Mouse (Mus musculus): ENCODE data around the gene C2cd4b. TPM values are rescaled to one million over a fixed set of nuclear protein-coding genes. Genes with fewer than 3 reads are reported as not detected.
A peak's percentile ranks its signal among the peaks of the same experiment; 100 is the strongest.

C2cd4b gene
- polyA plus RNA-seq, 1 experiment from 2014 or later = 0.18 TPM

GRCm38 (mm10) chr9:67786311-67786710 lies 27.1 kb downstream of the C2cd4b start:
- Histone ChIP-seq H3K4me2 (ENCODE audit: low read depth, low read length) (no peak overlapping the region), H3K4me3 (ENCODE audit: low read length) (no peak overlapping the region), H3K9ac (ENCODE audit: low read length) (no peak overlapping the region), H3K36me3 (ENCODE audit: control insufficient read depth, insufficient read depth) (no peaks in the 10 kb centered on the region), H3K4me1 (ENCODE audit: control insufficient read depth, insufficient read depth, low read length) (no peaks in the 10 kb centered on the region), H3K27me3 (ENCODE audit: control insufficient read depth, insufficient read depth, low read length) (no peaks in the 10 kb centered on the region), H3K27ac (ENCODE audit: low read length) (no peak overlapping the region), H3K9me3 (replicated peaks; ENCODE audit: control insufficient read depth, low read length) (peaks cover 4% of the 10 kb centered on the region)
- no peak for ATAC-seq (replicated peaks; ENCODE audit: extremely low read depth, insufficient read depth, low FRiP score)
- 82% methylated on average over 7 of the region's 7 CpGs for WGBS

GRCm38 (mm10) chr9:67787671-67788070 lies 28.4 kb downstream of the C2cd4b start:
- ATAC-seq (replicated peaks; ENCODE audit: extremely low read depth, insufficient read depth, low FRiP score) = no peak
- Histone ChIP-seq H3K4me1 (ENCODE audit: control insufficient read depth, insufficient read depth, low read length) (no peaks in the 10 kb centered on the region), H3K4me2 (ENCODE audit: low read depth, low read length) (no peak overlapping the region), H3K9ac (ENCODE audit: low read length) (no peak overlapping the region), H3K27ac (ENCODE audit: low read length) (no peak overlapping the region), H3K4me3 (ENCODE audit: low read length) (no peak overlapping the region), H3K9me3 (replicated peaks; ENCODE audit: control insufficient read depth, low read length) (peaks cover 4% of the 10 kb centered on the region), H3K27me3 (ENCODE audit: control insufficient read depth, insufficient read depth, low read length) (no peaks in the 10 kb centered on the region), H3K36me3 (ENCODE audit: control insufficient read depth, insufficient read depth) (no peaks in the 10 kb centered on the region)
- 63% methylated on average over 6 of the region's 6 CpGs for WGBS

DNA sequence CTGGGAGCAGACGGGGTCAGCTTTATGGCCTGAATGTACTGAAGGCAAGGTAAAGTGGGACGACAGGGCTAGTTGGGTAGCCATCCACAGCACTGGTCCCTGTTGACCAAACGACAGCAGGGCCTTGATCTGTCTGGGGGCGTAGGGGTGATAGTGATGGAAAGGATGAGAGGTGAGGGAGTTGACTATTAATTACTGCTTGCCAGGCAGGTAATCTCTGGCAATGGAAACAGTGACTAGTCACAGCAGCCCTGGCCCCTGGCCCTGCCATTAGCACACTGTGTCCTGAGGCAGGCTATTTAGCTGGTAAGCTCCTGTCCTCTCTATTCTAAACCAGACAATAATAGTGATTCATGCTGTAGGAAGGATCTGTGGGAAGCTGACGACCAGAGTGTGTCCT lies 33.2 kb downstream of the C2cd4b start:
- H3K27me3 ChIP-seq (ENCODE audit: control insufficient read depth, insufficient read depth, low read length) = no peaks in the 10 kb centered on the region
- H3K27ac ChIP-seq (ENCODE audit: low read length) = no peak overlapping the region
- WGBS = 75% methylated on average over 5 of the region's 5 CpGs
- ATAC-seq (replicated peaks; ENCODE audit: extremely low read depth, insufficient read depth, low FRiP score) = no peak
- H3K9ac ChIP-seq (ENCODE audit: low read length) = no peak overlapping the region
- H3K9me3 ChIP-seq (replicated peaks; ENCODE audit: control insufficient read depth, low read length) = no peaks in the 10 kb centered on the region
- H3K4me1 ChIP-seq (ENCODE audit: control insufficient read depth, insufficient read depth, low read length) = peaks cover 6% of the 10 kb centered on the region; the same call in 1 of the 2 replicates
- H3K36me3 ChIP-seq (ENCODE audit: control insufficient read depth, insufficient read depth) = no peaks in the 10 kb centered on the region
- H3K4me3 ChIP-seq (ENCODE audit: low read length) = no peak overlapping the region
- no peak overlapping the region for H3K4me2 ChIP-seq (ENCODE audit: low read depth, low read length)

DNA sequence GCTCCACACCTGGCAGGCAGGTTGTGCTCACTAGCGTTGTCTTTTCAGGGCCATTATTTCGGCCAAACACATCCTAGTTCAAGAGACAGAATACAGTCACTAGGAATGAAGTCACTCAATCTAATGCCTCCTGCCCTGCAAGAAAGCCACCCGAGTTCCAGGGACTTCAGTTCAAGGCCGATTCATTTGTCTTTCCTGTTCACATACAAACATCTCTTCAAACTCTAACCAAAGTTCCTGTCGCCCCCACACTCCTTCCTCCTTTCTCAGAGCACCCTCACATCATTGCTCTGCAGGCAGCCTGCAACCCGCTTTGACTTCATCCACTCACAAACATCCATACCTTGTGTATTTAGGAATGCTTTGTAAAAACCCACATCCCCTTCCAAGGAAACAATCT lies 34.3 kb downstream of the C2cd4b start:
- no peak for ATAC-seq (replicated peaks; ENCODE audit: extremely low read depth, insufficient read depth, low FRiP score)
- no peak overlapping the region for H3K4me2 ChIP-seq (ENCODE audit: low read depth, low read length)
- H3K36me3 ChIP-seq (ENCODE audit: control insufficient read depth, insufficient read depth) = no peaks in the 10 kb centered on the region
- 73% methylated on average over 6 of the region's 6 CpGs for WGBS
- peaks cover 6% of the 10 kb centered on the region; the same call in 1 of the 2 replicates for H3K4me1 ChIP-seq (ENCODE audit: control insufficient read depth, insufficient read depth, low read length)
- H3K27ac ChIP-seq (ENCODE audit: low read length) = no peak overlapping the region
- no peaks in the 10 kb centered on the region for H3K9me3 ChIP-seq (replicated peaks; ENCODE audit: control insufficient read depth, low read length)
- H3K27me3 ChIP-seq (ENCODE audit: control insufficient read depth, insufficient read depth, low read length) = no peaks in the 10 kb centered on the region
- no peak overlapping the region for H3K9ac ChIP-seq (ENCODE audit: low read length)
- H3K4me3 ChIP-seq (ENCODE audit: low read length) = no peak overlapping the region

DNA sequence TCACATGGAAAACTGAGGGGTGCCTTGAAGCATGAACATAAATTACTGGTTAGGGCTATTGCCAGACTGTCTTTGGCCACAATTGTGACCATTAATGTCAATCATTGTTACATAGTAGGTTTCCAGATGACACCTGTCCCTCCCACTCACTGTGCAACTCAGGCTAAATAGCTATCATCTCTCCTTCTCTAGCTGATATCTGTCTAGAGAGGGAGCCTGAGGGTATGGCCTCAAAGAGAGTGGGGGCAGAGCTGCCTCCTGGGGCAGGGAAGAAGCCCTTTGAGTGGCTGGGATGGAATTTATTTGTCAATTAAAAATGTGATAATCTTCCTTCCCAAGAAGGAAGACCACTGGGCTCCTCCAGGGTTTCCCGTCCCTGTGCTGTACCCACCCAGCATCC lies 35.0 kb downstream of the C2cd4b start:
- Histone ChIP-seq H3K27ac (ENCODE audit: low read length) (no peak overlapping the region), H3K4me1 (ENCODE audit: control insufficient read depth, insufficient read depth, low read length) (peaks cover 13% of the 10 kb centered on the region), H3K9me3 (replicated peaks; ENCODE audit: control insufficient read depth, low read length) (no peaks in the 10 kb centered on the region), H3K4me2 (ENCODE audit: low read depth, low read length) (no peak overlapping the region), H3K4me3 (ENCODE audit: low read length) (no peak overlapping the region), H3K27me3 (ENCODE audit: control insufficient read depth, insufficient read depth, low read length) (no peaks in the 10 kb centered on the region), H3K36me3 (ENCODE audit: control insufficient read depth, insufficient read depth) (no peaks in the 10 kb centered on the region), H3K9ac (ENCODE audit: low read length) (no peak overlapping the region)
- ATAC-seq (replicated peaks; ENCODE audit: extremely low read depth, insufficient read depth, low FRiP score) = no peak
- whole genome bisulfite sequencing = 67% methylated on average over 1 of the region's 1 CpGs

- H3K27ac ChIP-seq (ENCODE audit: low read length) = no peak overlapping the region
- H3K4me3 ChIP-seq (ENCODE audit: low read length) = no peak overlapping the region
- 95% methylated on average over 4 of the region's 4 CpGs for WGBS
- no peaks in the 10 kb centered on the region for H3K27me3 ChIP-seq (ENCODE audit: control insufficient read depth, insufficient read depth, low read length)
- ATAC-seq (replicated peaks; ENCODE audit: extremely low read depth, insufficient read depth, low FRiP score) = no peak
- H3K9ac ChIP-seq (ENCODE audit: low read length) = no peak overlapping the region
- H3K4me1 ChIP-seq (ENCODE audit: control insufficient read depth, insufficient read depth, low read length) = peaks cover 15% of the 10 kb centered on the region
- no peaks in the 10 kb centered on the region for H3K9me3 ChIP-seq (replicated peaks; ENCODE audit: control insufficient read depth, low read length)
- H3K36me3 ChIP-seq (ENCODE audit: control insufficient read depth, insufficient read depth) = no peaks in the 10 kb centered on the region
- no peak overlapping the region for H3K4me2 ChIP-seq (ENCODE audit: low read depth, low read length)
Observed at GRCm38 (mm10) chr9:67794668-67795067, 35.4 kb downstream of the C2cd4b start.

GRCm38 (mm10) chr9:67795205-67795675 lies 36.0 kb downstream of the C2cd4b start:
- ATAC-seq (replicated peaks; ENCODE audit: extremely low read depth, insufficient read depth, low FRiP score) = no peak
- 69% methylated on average over 14 of the region's 14 CpGs for WGBS

DNA sequence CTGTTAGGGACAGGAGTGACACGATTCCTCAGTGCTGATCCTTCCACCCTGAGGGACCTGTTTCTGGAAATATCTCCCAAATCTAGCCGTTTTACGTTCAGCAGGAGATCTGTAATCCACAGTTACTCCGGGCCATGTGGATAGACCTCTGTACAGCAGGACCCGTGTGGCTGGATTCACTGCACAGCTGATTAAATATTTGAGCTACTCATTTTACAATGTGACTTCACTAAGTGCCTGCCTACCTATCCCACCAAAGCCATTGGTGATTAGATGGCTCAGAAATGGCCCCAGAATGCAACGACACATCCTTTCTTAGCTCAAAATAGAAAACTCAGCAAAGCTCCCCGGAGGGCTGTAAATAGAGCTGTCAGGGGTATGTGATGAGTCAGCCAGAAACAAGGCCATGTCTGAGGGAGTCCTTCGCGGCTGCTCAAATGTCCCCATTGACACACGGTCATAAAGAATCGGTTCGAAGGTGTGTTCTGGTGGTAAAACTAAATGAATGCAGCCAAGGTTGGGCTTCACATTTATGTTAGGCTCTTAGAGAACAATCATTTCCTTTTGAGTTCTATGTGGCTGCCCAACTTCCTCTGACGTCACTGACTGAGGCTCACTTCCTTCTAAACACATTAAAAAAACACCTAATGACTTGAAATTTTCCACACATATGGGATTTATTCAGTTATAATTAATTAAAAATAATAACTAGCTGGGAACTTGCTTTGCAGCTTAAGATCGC lies 40.0 kb downstream of the C2cd4b start:
- Histone ChIP-seq H3K9ac (ENCODE audit: low read length) (no peak overlapping the region), H3K27me3 (ENCODE audit: control insufficient read depth, insufficient read depth, low read length) (no peaks in the 10 kb centered on the region), H3K4me3 (ENCODE audit: low read length) (no peak overlapping the region), H3K27ac (ENCODE audit: low read length) (peak overlapping the region; percentile 46), H3K4me2 (ENCODE audit: low read depth, low read length) (no peak overlapping the region; the same call in 1 of the 2 replicates), H3K9me3 (replicated peaks; ENCODE audit: control insufficient read depth, low read length) (no peaks in the 10 kb centered on the region; the same call in 1 of the 2 replicates), H3K4me1 (ENCODE audit: control insufficient read depth, insufficient read depth, low read length) (peaks cover 17% of the 10 kb centered on the region), H3K36me3 (ENCODE audit: control insufficient read depth, insufficient read depth) (no peaks in the 10 kb centered on the region)
- 36% methylated on average over 14 of the region's 14 CpGs for WGBS
- peak; percentile 65 for ATAC-seq (replicated peaks; ENCODE audit: extremely low read depth, insufficient read depth, low FRiP score)

More at GRCm38 (mm10) chr9:67795205-67795675, 36.0 kb downstream of the C2cd4b start:
- Histone ChIP-seq H3K27me3 (ENCODE audit: control insufficient read depth, insufficient read depth, low read length) (no peaks in the 10 kb centered on the region), H3K9ac (ENCODE audit: low read length) (no peak overlapping the region), H3K9me3 (replicated peaks; ENCODE audit: control insufficient read depth, low read length) (no peaks in the 10 kb centered on the region), H3K4me1 (ENCODE audit: control insufficient read depth, insufficient read depth, low read length) (peaks cover 17% of the 10 kb centered on the region), H3K27ac (ENCODE audit: low read length) (no peak overlapping the region), H3K4me2 (ENCODE audit: low read depth, low read length) (no peak overlapping the region), H3K36me3 (ENCODE audit: control insufficient read depth, insufficient read depth) (no peaks in the 10 kb centered on the region), H3K4me3 (ENCODE audit: low read length) (no peak overlapping the region)

GRCm38 (mm10) chr9:67802241-67802640 lies 43.0 kb downstream of the C2cd4b start:
- Histone ChIP-seq H3K4me1 (ENCODE audit: control insufficient read depth, insufficient read depth, low read length) (peaks cover 20% of the 10 kb centered on the region), H3K9me3 (replicated peaks; ENCODE audit: control insufficient read depth, low read length) (no peaks in the 10 kb centered on the region; the same call in 1 of the 2 replicates), H3K36me3 (ENCODE audit: control insufficient read depth, insufficient read depth) (no peaks in the 10 kb centered on the region), H3K4me3 (ENCODE audit: low read length) (no peak overlapping the region), H3K9ac (ENCODE audit: low read length) (no peak overlapping the region), H3K27ac (ENCODE audit: low read length) (no peak overlapping the region), H3K4me2 (ENCODE audit: low read depth, low read length) (no peak overlapping the region), H3K27me3 (ENCODE audit: control insufficient read depth, insufficient read depth, low read length) (no peaks in the 10 kb centered on the region)
- no peak for ATAC-seq (replicated peaks; ENCODE audit: extremely low read depth, insufficient read depth, low FRiP score)
- WGBS = 41% methylated on average over 6 of the region's 6 CpGs
